Mouse (Mus musculus) kidney, adult 2 months (tissue): ENCODE measurements at regions not wholly inside any gene's neighbourhood (a gene's known extent, or its start where the extent isn't known, plus 50 kb on each side); places are given as distances from the start of the nearest gene placed in this dataset.

Source experiments
- DNase-seq: peaks from one replicate; pipeline ENCODE4 v3.0.0; 2021
- H3K27ac ChIP-seq: fragments of 200-500 bp; 2 replicates; pipeline ENCODE4 v1.5.1; 2012; ENCODE audit warnings: low read depth, low read length, control low read depth, inconsistent platforms; ENCODE audit not compliant: insufficient read depth
- H3K27me3 ChIP-seq: fragments of 200-500 bp; replicated peaks from 2 replicates; pipeline ENCODE4 v1.6.1; 2012; ENCODE audit warnings: mild to moderate bottlenecking, moderate library complexity, low read length, inconsistent platforms; ENCODE audit not compliant: control insufficient read depth, insufficient read depth
- H3K36me3 ChIP-seq: fragments of 200-500 bp; 2 replicates; pipeline ENCODE4 v1.6.1; 2012; ENCODE audit warnings: mild to moderate bottlenecking, moderate library complexity, low read length, inconsistent platforms; ENCODE audit not compliant: control insufficient read depth, insufficient read depth
- H3K4me1 ChIP-seq: fragments of 200-500 bp; 2 replicates; pipeline ENCODE4 v1.6.1; 2011; ENCODE audit warnings: low read length; ENCODE audit not compliant: control insufficient read depth, insufficient read depth
- H3K4me3 ChIP-seq: fragments of 200-500 bp; 2 replicates; pipeline ENCODE4 v1.5.1; 2011; ENCODE audit warnings: mild to moderate bottlenecking, low read depth, low read length, control low read depth; ENCODE audit not compliant: insufficient read depth
- CTCF ChIP-seq: fragments of 200-500 bp; conservative IDR thresholded peaks from 2 replicates; pipeline ENCODE4 v1.5.1; 2011; ENCODE audit warnings: low read depth, mild to moderate bottlenecking, control low read depth, low read length, moderate library complexity, mixed read lengths; ENCODE audit not compliant: insufficient read depth, insufficient read length
- POLR2A ChIP-seq: fragments of 200-500 bp; IDR thresholded peaks from one replicate; pipeline ENCODE4 v1.6.1; 2011; ENCODE audit warnings: low read depth, low read length, control low read depth
- WGBS: fragments of 180-500 bp; shearing (Covaris S2); methylation state at CpG from one replicate; pipeline ENCODE4 v1.1.7; 2018; 5-methylcytosine and 5-hydroxymethylcytosine counted together

- H3K4me1 ChIP-seq: no peaks in the 10 kb centered on the region
- peak; percentile 30 for DNase-seq
- WGBS: 51% methylated on average over 4 of the region's 4 CpGs
- no peak overlapping the region for H3K4me3 ChIP-seq
- H3K27me3 ChIP-seq: no peaks in the 10 kb centered on the region
- H3K27ac ChIP-seq: no peak overlapping the region
- no peaks in the 10 kb centered on the region for H3K36me3 ChIP-seq
- TF ChIP-seq POLR2A: no peak
- TF ChIP-seq CTCF: 0 out of 2 replicates have a peak, but pooled peaks have one; percentile 12
Measured at GRCm38 (mm10) chr3:17824662-17825061, 123.5 kb upstream of the Cypt12 start.

GRCm38 (mm10) chr3:17825254-17825890 is 122.8 kb upstream of the Cypt12 start:
- TF ChIP-seq CTCF: no peak
- no peak for TF ChIP-seq POLR2A
- no peaks in the 10 kb centered on the region for H3K4me1 ChIP-seq
- no peaks in the 10 kb centered on the region for H3K27me3 ChIP-seq
- no peak for DNase-seq
- no peak overlapping the region for H3K27ac ChIP-seq
- no peak overlapping the region for H3K4me3 ChIP-seq
- WGBS: 54% methylated on average over 3 of the region's 3 CpGs
- H3K36me3 ChIP-seq: no peaks in the 10 kb centered on the region

- DNase-seq: peak; percentile 60
- WGBS: 37% methylated on average over 1 of the region's 1 CpGs
- H3K27ac ChIP-seq: no peak overlapping the region
- no peaks in the 10 kb centered on the region for H3K27me3 ChIP-seq
- H3K4me3 ChIP-seq: no peak overlapping the region
- no peak for TF ChIP-seq POLR2A
- 0 out of 2 replicates have a peak, but pooled peaks have one; percentile 25 for TF ChIP-seq CTCF
- H3K4me1 ChIP-seq: no peaks in the 10 kb centered on the region
- H3K36me3 ChIP-seq: no peaks in the 10 kb centered on the region
Measured at GRCm38 (mm10) chr3:17834706-17835105, 113.5 kb upstream of the Cypt12 start.

GRCm38 (mm10) chr3:17847609-17848008 is 100.6 kb upstream of the Cypt12 start:
- H3K27me3 ChIP-seq: no peaks in the 10 kb centered on the region; the same call in 1 of the 2 replicates
- DNase-seq: no peak
- no peak for TF ChIP-seq POLR2A
- TF ChIP-seq CTCF: no peak
- no peak overlapping the region for H3K4me3 ChIP-seq
- H3K36me3 ChIP-seq: no peaks in the 10 kb centered on the region
- WGBS: 76% methylated on average over 7 of the region's 7 CpGs
- no peaks in the 10 kb centered on the region for H3K4me1 ChIP-seq
- H3K27ac ChIP-seq: no peak overlapping the region

GRCm38 (mm10) chr3:17848181-17848580 is 100.0 kb upstream of the Cypt12 start:
- Histone ChIP-seq H3K4me1 (no peaks in the 10 kb centered on the region), H3K36me3 (no peaks in the 10 kb centered on the region), H3K4me3 (no peak overlapping the region), H3K27ac (no peak overlapping the region), H3K27me3 (no peaks in the 10 kb centered on the region; the same call in 1 of the 2 replicates)
- DNase-seq: peak; percentile 19
- TF ChIP-seq POLR2A (no peak), CTCF (0 out of 2 replicates have a peak, but pooled peaks have one; percentile 19)

- Histone ChIP-seq H3K4me1 (no peaks in the 10 kb centered on the region), H3K27me3 (no peaks in the 10 kb centered on the region), H3K4me3 (no peak overlapping the region), H3K36me3 (no peaks in the 10 kb centered on the region), H3K27ac (no peak overlapping the region)
- no peak for DNase-seq
- WGBS: 60% methylated on average over 3 of the region's 3 CpGs
- TF ChIP-seq POLR2A (no peak), CTCF (no peak)
Measured at GRCm38 (mm10) chr3:17862367-17862766, 85.8 kb upstream of the Cypt12 start.

- no peaks in the 10 kb centered on the region for H3K36me3 ChIP-seq
- DNase-seq: no peak
- H3K4me3 ChIP-seq: no peak overlapping the region
- no peak for TF ChIP-seq POLR2A
- TF ChIP-seq CTCF: no peak
- 63% methylated on average over 4 of the region's 4 CpGs for WGBS
- no peaks in the 10 kb centered on the region for H3K27me3 ChIP-seq
- H3K4me1 ChIP-seq: no peaks in the 10 kb centered on the region
- H3K27ac ChIP-seq: no peak overlapping the region
Measured at GRCm38 (mm10) chr3:17865112-17865511, 83.1 kb upstream of the Cypt12 start.

- 50% methylated on average over 4 of the region's 4 CpGs for WGBS
- TF ChIP-seq POLR2A (no peak), CTCF (peak; percentile 38)
- Histone ChIP-seq H3K4me1 (no peaks in the 10 kb centered on the region), H3K27me3 (no peaks in the 10 kb centered on the region), H3K4me3 (no peak overlapping the region), H3K36me3 (no peaks in the 10 kb centered on the region), H3K27ac (no peak overlapping the region)
- DNase-seq: peak; percentile 1
Measured at GRCm38 (mm10) chr3:17870895-17871482, 77.2 kb upstream of the Cypt12 start.
